Mouse (Mus musculus) heart, embryonic 16.5 days (tissue): ENCODE results near the gene Scgn. TPM values are rescaled to one million over a fixed set of nuclear protein-coding genes. Genes with fewer than 3 reads are reported as not detected.

Experiments used
- ATAC-seq: fragments of 200-750 bp; cut with Nextera tagmentation; replicated peaks from 2 replicates; pipeline ENCODE4 v1.8.0; 2017; ENCODE audit warnings: moderate number of reproducible peaks; ENCODE audit not compliant: insufficient read depth, low FRiP score; ENCODE audit errors: extremely low read depth
- H3K27ac ChIP-seq: fragments of 300-500 bp; sonication (generic); 2 replicates; pipeline ENCODE4 v1.5.1; 2014; ENCODE audit warnings: mild to moderate bottlenecking, low read length, control low read depth, moderate library complexity
- H3K27me3 ChIP-seq: fragments of 300-500 bp; sonication (generic); 2 replicates; pipeline ENCODE4 v1.6.1; 2014; ENCODE audit warnings: low read length, mixed read lengths; ENCODE audit not compliant: control insufficient read depth, insufficient read depth
- H3K36me3 ChIP-seq: fragments of 300-500 bp; sonication (generic); 2 replicates; pipeline ENCODE4 v1.6.1; 2014; ENCODE audit not compliant: control insufficient read depth, insufficient read depth
- H3K4me1 ChIP-seq: fragments of 300-500 bp; sonication (generic); 2 replicates; pipeline ENCODE4 v1.6.1; 2014; ENCODE audit warnings: low read length, mixed read lengths; ENCODE audit not compliant: control insufficient read depth, insufficient read depth
- H3K4me2 ChIP-seq: fragments of 300-500 bp; sonication (generic); 2 replicates; pipeline ENCODE4 v1.6.1; 2014; ENCODE audit warnings: low read depth, mild to moderate bottlenecking, control low read depth, low read length
- H3K4me3 ChIP-seq: fragments of 300-500 bp; sonication (generic); 2 replicates; pipeline ENCODE4 v1.5.1; 2014; ENCODE audit warnings: mild to moderate bottlenecking, control low read depth, low read length
- H3K9ac ChIP-seq: fragments of 300-500 bp; sonication (generic); 2 replicates; pipeline ENCODE4 v1.6.1; 2014; ENCODE audit warnings: low read length, control low read depth
- H3K9me3 ChIP-seq: fragments of 300-500 bp; sonication (generic); replicated peaks from 2 replicates; pipeline ENCODE4 v1.6.1; 2016; ENCODE audit warnings: low read length; ENCODE audit not compliant: control insufficient read depth
- WGBS: fragments of 180-500 bp; shearing (Covaris S2); extraction: QIAGEN DNeasy Blood & Tissue Kit; methylation state at CpG from one replicate; pipeline ENCODE4 v1.1.7; 2014; 5-methylcytosine and 5-hydroxymethylcytosine counted together
- polyA plus RNA-seq: library from polyadenylated mRNA; unstranded; fragments of >200 nt; fragmentation: Nextera tagmentation; extraction: Ambion mirVana; gene quantifications from 2 replicates; pipeline ENCODE4 v1.2.1, GENCODE M21; 2015

Gene Scgn
- polyA plus RNA-seq, 1 experiment from 2014 or later, result not detected

- no peaks in the 10 kb centered on the region for H3K27me3 ChIP-seq
- peak overlapping the region; percentile 26; the same call in 1 of the 2 replicates for H3K4me2 ChIP-seq
- no peak for ATAC-seq
- H3K4me1 ChIP-seq, result 0 out of 2 replicates have a peak, but pooled peaks cover 2% of the 10 kb centered on the region
- H3K27ac ChIP-seq, result no peak overlapping the region
- H3K4me3 ChIP-seq, result no peak overlapping the region
- H3K36me3 ChIP-seq, result no peaks in the 10 kb centered on the region
- WGBS, result 39% methylated on average over 3 of the region's 3 CpGs
- H3K9me3 ChIP-seq, result no peaks in the 10 kb centered on the region
- no peak overlapping the region for H3K9ac ChIP-seq
Observed at GRCm38 (mm10) chr13:23928637-23929036, 62.4 kb downstream of the Scgn start.

DNA sequence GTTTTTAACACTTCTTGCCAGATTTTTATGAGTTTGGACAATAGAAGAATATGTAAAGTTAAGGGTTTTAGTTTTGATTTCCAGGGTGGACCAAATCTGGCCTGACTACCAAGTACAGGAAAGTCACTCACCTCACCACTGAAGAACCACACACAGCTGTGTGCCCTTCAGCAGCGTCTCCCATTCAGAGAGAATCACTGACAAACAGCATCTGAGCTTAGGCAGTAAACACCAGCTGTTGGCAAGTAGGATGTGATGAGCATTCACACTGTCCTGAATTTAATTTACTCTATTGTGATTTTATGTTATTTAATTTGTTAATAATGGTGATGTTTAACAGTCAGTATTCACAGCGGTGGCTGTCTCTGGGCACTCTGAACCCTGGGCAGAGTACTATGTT is 65.2 kb downstream of the Scgn start:
- 66% methylated on average over 2 of the region's 2 CpGs for WGBS
- H3K9me3 ChIP-seq, result no peaks in the 10 kb centered on the region
- ATAC-seq, result no peak
- H3K4me1 ChIP-seq, result 0 out of 2 replicates have a peak, but pooled peaks cover 2% of the 10 kb centered on the region
- no peaks in the 10 kb centered on the region for H3K36me3 ChIP-seq
- H3K4me2 ChIP-seq, result no peak overlapping the region
- no peak overlapping the region for H3K4me3 ChIP-seq
- H3K27me3 ChIP-seq, result no peaks in the 10 kb centered on the region
- no peak overlapping the region for H3K9ac ChIP-seq
- no peak overlapping the region for H3K27ac ChIP-seq

DNA sequence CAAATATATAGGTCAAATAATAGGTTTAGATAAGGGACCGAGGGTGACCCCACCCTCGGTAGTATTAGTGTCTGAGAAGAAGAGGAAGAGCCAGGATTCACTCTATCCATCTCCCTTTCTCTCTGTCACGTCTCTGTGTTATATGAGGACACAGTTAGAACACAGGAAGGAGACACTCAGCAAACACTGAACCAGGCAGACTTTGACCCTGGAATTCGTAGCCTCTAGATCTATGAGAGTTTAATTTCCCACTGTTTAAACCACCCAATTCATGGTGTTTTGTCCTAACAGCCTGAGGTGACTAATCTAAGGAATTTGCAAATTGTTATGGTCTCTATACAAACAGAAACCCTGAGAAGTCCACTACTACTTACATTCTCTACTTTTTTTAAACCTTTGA is 73.3 kb downstream of the Scgn start:
- H3K4me2 ChIP-seq, result no peak overlapping the region
- no peaks in the 10 kb centered on the region for H3K27me3 ChIP-seq
- 67% methylated on average over 4 of the region's 4 CpGs for WGBS
- H3K9ac ChIP-seq, result no peak overlapping the region
- ATAC-seq, result no peak
- no peak overlapping the region for H3K27ac ChIP-seq
- H3K9me3 ChIP-seq, result no peaks in the 10 kb centered on the region
- H3K36me3 ChIP-seq, result no peaks in the 10 kb centered on the region
- H3K4me1 ChIP-seq, result peaks cover 30% of the 10 kb centered on the region
- no peak overlapping the region for H3K4me3 ChIP-seq

GRCm38 (mm10) chr13:23916132-23916531 is 74.9 kb downstream of the Scgn start:
- no peaks in the 10 kb centered on the region for H3K36me3 ChIP-seq
- no peak overlapping the region for H3K4me3 ChIP-seq
- no peaks in the 10 kb centered on the region for H3K27me3 ChIP-seq
- no peak overlapping the region for H3K9ac ChIP-seq
- ATAC-seq, result 0 out of 2 replicates have a peak, but pooled peaks have one; percentile 41
- no peak overlapping the region for H3K4me2 ChIP-seq
- peaks cover 30% of the 10 kb centered on the region for H3K4me1 ChIP-seq
- no peak overlapping the region; the same call in 1 of the 2 replicates for H3K27ac ChIP-seq
- H3K9me3 ChIP-seq, result no peaks in the 10 kb centered on the region
- 39% methylated on average over 1 of the region's 1 CpGs for WGBS

DNA sequence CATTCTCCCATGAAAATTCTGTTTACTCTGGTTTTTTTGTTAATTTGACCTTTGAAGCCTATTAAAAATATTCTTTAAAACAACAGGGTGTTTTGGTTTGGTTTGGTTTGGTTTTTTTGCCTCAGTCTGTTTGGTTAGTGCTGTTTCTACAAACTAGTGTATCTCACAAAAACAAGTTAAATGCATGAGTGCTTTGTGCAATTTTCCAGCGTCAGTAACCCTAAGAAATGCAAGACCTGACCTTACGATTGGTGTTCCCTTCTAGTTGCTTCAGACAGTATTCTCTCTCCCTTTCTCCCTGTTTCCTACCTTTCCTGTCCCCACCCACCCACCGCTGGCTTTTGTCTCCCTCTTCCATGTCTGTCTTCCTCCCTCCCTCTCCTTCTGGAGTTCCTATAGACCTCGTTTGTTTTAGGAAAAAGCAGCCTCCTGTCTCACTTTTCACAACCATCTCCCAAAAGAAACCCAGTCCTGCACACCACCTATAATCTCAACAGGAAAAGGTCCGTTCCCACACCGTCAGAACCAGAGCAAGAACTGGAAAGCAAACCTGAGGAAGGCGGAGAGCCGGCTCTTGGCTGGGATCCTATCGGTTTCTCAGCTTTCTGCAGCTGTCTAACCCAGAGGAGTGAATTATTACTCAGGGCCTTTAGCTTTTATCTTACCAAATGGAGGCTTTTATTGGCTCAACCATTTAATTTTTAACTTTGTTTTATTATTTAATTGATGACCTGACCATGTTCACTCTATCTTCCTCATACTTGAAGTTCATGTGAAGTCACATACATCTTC is 76.4 kb downstream of the Scgn start, which contains the start of gene Slc17a4:
TSS of gene Slc17a4 (minus strand) at position 634 of the 792 bp plus-strand sequence.
- Histone ChIP-seq H3K9me3 (no peaks in the 10 kb centered on the region), H3K4me3 (no peak within 1 kb of the TSS), H3K4me2 (no peak within 1 kb of the TSS), H3K4me1 (peaks cover 30% of the 10 kb centered on the region), H3K9ac (no peak within 1 kb of the TSS), H3K27ac (peak within 1 kb of the TSS; percentile 67), H3K36me3 (no peaks in the 10 kb centered on the region), H3K27me3 (no peaks in the 10 kb centered on the region)
- 51% methylated on average over 9 of the region's 9 CpGs for WGBS
- peak; percentile 30; the same call in 1 of the 2 replicates for ATAC-seq

DNA sequence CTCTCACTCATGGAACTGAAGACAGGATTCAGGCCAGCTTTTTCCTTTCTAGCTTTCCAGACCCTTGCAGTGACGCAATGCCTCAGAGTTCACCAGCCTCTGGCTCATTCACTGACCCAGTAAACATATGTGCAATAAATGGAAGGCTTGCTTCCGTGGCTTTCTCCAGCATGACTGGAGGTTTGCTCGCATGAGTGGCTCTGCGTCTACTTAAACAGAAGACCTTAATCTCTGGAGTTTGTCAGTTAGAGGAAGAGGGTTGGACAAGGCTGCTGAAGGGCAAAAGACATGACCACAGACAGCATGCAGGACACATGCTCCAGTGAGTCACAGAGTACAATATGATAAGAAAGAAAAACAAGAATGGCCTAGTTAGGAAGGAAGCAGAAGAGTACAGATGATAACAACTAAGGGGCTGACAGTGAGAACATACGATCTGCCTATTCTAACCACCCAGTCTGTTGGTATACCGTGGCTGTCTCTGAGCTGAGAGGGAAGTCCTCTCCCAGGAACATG is 77.2 kb downstream of the Scgn start:
- Histone ChIP-seq H3K27ac (peak overlapping the region; percentile 67), H3K36me3 (no peaks in the 10 kb centered on the region), H3K4me1 (peaks cover 30% of the 10 kb centered on the region), H3K9ac (no peak overlapping the region), H3K9me3 (no peaks in the 10 kb centered on the region), H3K27me3 (no peaks in the 10 kb centered on the region), H3K4me3 (no peak overlapping the region), H3K4me2 (no peak overlapping the region)
- WGBS, result 14% methylated on average over 6 of the region's 6 CpGs
- ATAC-seq, result peak; percentile 83

DNA sequence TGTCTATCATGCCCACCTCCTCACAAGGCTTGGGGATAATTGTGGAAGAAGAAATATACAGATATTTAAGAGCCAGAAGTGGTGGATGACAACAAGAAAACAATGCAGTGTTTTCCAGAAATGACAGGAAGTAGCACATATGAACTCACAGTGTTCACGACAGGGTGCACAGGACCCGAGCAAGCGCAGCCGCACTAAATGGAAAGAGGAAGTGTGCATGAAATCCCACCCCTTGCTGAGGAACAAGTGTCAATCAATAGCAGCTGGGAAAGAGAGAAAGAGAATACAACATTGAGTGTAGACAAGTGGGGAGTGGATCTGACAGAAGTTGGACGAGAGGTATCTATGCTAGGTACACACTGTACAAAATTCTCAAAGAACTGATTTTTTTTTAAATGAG is 79.7 kb downstream of the Scgn start:
- no peak for ATAC-seq
- Histone ChIP-seq H3K4me2 (no peak overlapping the region), H3K27me3 (no peaks in the 10 kb centered on the region), H3K4me3 (no peak overlapping the region), H3K4me1 (peaks cover 26% of the 10 kb centered on the region), H3K9ac (no peak overlapping the region), H3K27ac (no peak overlapping the region), H3K36me3 (no peaks in the 10 kb centered on the region), H3K9me3 (no peaks in the 10 kb centered on the region)
- WGBS, result 76% methylated on average over 5 of the region's 5 CpGs

GRCm38 (mm10) chr13:23910121-23910520 is 80.9 kb downstream of the Scgn start:
- Histone ChIP-seq H3K9ac (no peak overlapping the region), H3K36me3 (no peaks in the 10 kb centered on the region), H3K4me1 (peaks cover 14% of the 10 kb centered on the region), H3K4me3 (no peak overlapping the region), H3K4me2 (no peak overlapping the region), H3K27ac (no peak overlapping the region), H3K9me3 (no peaks in the 10 kb centered on the region), H3K27me3 (no peaks in the 10 kb centered on the region)
- WGBS, result 76% methylated on average over 5 of the region's 5 CpGs
- no peak for ATAC-seq

- no peaks in the 10 kb centered on the region for H3K4me1 ChIP-seq
- no peaks in the 10 kb centered on the region for H3K27me3 ChIP-seq
- H3K9ac ChIP-seq, result no peak overlapping the region
- no peak overlapping the region for H3K4me3 ChIP-seq
- no peak for ATAC-seq
- no peaks in the 10 kb centered on the region for H3K9me3 ChIP-seq
- H3K27ac ChIP-seq, result no peak overlapping the region
- no peak overlapping the region for H3K4me2 ChIP-seq
- WGBS, result 85% methylated on average over 5 of the region's 5 CpGs
- no peaks in the 10 kb centered on the region for H3K36me3 ChIP-seq
Observed at GRCm38 (mm10) chr13:23906906-23907305, 84.1 kb downstream of the Scgn start.
